Mouse (Mus musculus) yolk sac, embryonic 10.5 days (tissue): ENCODE results near the gene Rfxap.
A peak's percentile ranks its signal among the peaks of the same experiment; 100 is the strongest.

Source experiments
- DNase-seq: peaks from one replicate; pipeline ENCODE4 v3.0.0-alpha.2; 2017; ENCODE audit warnings: low spot score

The Rfxap gene

GRCm38 (mm10) chr3:54807666-54808217, at the start of gene Rfxap:
Gene Rfxap, minus strand, starts transcription at chr3:54807791.
- peak; percentile 97 for DNase-seq

GRCm38 (mm10) chr3:54835421-54835820, 27.8 kb upstream of the Rfxap start:
- no peak for DNase-seq

- DNase-seq = no peak
These were observed 24.9 kb upstream of the Rfxap start for GRCm38 (mm10) chr3:54832491-54832890.

GRCm38 (mm10) chr3:54822526-54822925, 14.9 kb upstream of the Rfxap start:
- no peak for DNase-seq

- DNase-seq = peak; percentile 33
These were observed 7.7 kb upstream of the Rfxap start for GRCm38 (mm10) chr3:54815292-54815691.

- DNase-seq = no peak
These were observed 7.0 kb upstream of the Rfxap start for GRCm38 (mm10) chr3:54814622-54815021.

GRCm38 (mm10) chr3:54813418-54813988, 5.9 kb upstream of the Rfxap start:
- no peak for DNase-seq

GRCm38 (mm10) chr3:54811616-54812015, 4.0 kb upstream of the Rfxap start:
- DNase-seq = no peak

GRCm38 (mm10) chr3:54809111-54809510, 1.5 kb upstream of the Rfxap start:
- peak; percentile 25 for DNase-seq

- DNase-seq = no peak
These were observed 430 bp downstream of the Rfxap start for GRCm38 (mm10) chr3:54807061-54807661.

GRCm38 (mm10) chr3:54803713-54804112, 3.9 kb downstream of the Rfxap start:
- no peak for DNase-seq

GRCm38 (mm10) chr3:54797211-54797610, 10.4 kb downstream of the Rfxap start:
- peak; percentile 13 for DNase-seq

GRCm38 (mm10) chr3:54795806-54796205, 11.8 kb downstream of the Rfxap start:
- DNase-seq = no peak

GRCm38 (mm10) chr3:54795379-54795778, 12.2 kb downstream of the Rfxap start:
- DNase-seq = no peak

- DNase-seq = no peak
These were observed 13.8 kb downstream of the Rfxap start for GRCm38 (mm10) chr3:54793762-54794161.

GRCm38 (mm10) chr3:54791822-54792677, 15.5 kb downstream of the Rfxap start:
- no peak for DNase-seq

- DNase-seq = no peak
These were observed 17.0 kb downstream of the Rfxap start for GRCm38 (mm10) chr3:54790601-54791000.

- no peak for DNase-seq
These were observed 31.5 kb downstream of the Rfxap start for GRCm38 (mm10) chr3:54775989-54776631.

GRCm38 (mm10) chr3:54773613-54774012, 34.0 kb downstream of the Rfxap start:
- no peak for DNase-seq

GRCm38 (mm10) chr3:54769349-54770275, 38.0 kb downstream of the Rfxap start:
- no peak for DNase-seq

GRCm38 (mm10) chr3:54768592-54768991, 39.0 kb downstream of the Rfxap start:
- no peak for DNase-seq
